Mouse (Mus musculus): ENCODE data around the gene Dusp5. TPM values are rescaled to one million over a fixed set of nuclear protein-coding genes. Genes with fewer than 3 reads are reported as not detected.
A peak's percentile ranks its signal among the peaks of the same experiment; 100 is the strongest.

The Dusp5 gene
- polyA plus RNA-seq, 1 experiment from 2014 or later: 3.1 TPM

DNA sequence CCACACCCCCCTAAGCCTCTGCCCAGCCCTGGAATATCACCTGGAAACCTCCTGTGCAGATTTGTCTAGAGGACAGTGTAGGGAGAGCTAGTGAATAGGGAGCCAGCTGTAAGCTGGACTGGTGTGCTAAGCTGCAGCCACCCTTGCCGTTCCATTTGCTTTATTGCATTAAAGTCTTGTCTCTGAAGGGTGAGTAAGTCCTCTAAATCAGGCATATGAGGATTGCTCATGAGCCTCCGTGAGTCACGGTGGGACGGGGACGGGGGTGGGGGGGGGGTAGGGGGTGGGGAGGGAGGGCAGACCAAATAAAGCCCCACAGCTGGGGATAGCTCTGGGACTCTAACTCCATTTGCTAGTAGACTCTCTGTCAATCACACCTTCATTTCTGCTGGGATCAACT is 14.7 kb downstream of the Dusp5 start:
- Histone ChIP-seq H3K4me2 (ENCODE audit: low read length) (no peak overlapping the region), H3K9me3 (ENCODE audit: control insufficient read depth, low read length) (no peaks in the 10 kb centered on the region), H3K4me1 (ENCODE audit: control insufficient read depth, insufficient read depth, low read length) (0 out of 2 replicates have a peak, but pooled peaks cover 3% of the 10 kb centered on the region), H3K36me3 (ENCODE audit: control insufficient read depth, insufficient read depth, low read length) (no peaks in the 10 kb centered on the region), H3K4me3 (replicated peaks; ENCODE audit: low read depth, low read length) (no peak overlapping the region), H3K27ac (replicated peaks; ENCODE audit: low read depth, low read length) (no peak overlapping the region), H3K27me3 (ENCODE audit: control insufficient read depth, insufficient read depth, low read length) (no peaks in the 10 kb centered on the region), H3K9ac (replicated peaks; ENCODE audit: low read length) (no peak overlapping the region)
- DNase-seq: no peak
- ATAC-seq (ENCODE audit: low FRiP score, low TSS enrichment): no peak
- WGBS: 59% methylated on average over 5 of the region's 5 CpGs

DNA sequence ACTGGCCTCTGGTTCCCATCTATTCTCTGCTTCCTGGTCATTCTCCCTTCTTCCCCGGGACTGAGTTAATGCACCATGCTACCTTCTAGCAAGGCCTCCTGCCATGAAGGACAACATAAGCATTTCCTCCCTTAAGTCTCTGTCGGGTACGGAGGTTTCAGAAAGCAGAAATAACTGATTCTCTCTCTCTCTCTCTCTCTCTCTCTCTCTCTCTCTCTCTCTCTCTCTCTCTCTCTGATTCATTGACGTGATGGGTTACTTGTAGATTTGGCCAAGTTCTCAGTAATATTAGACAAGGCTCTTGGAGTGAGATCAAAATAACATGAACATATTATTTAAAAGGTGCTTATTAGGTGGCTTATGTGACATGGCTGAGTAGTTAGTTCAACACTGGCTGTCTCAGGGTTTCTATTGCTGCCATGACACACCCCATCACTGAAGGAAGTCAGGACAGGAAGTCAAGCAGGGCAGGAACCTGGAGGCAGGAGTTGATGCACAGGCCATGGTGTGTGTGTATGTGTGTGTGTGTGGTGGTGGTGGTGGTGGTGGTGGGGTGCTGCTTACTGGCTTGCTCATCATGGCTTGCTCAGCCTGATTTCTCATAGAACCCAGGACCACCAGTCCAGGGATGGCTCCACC is 16.1 kb downstream of the Dusp5 start:
- DNase-seq: no peak
- H3K36me3 ChIP-seq (ENCODE audit: control insufficient read depth, insufficient read depth, low read length): no peaks in the 10 kb centered on the region
- H3K4me1 ChIP-seq (ENCODE audit: control insufficient read depth, insufficient read depth, low read length): 0 out of 2 replicates have a peak, but pooled peaks cover 3% of the 10 kb centered on the region
- H3K4me2 ChIP-seq (ENCODE audit: low read length): no peak overlapping the region
- H3K27ac ChIP-seq (replicated peaks; ENCODE audit: low read depth, low read length): no peak overlapping the region
- H3K4me3 ChIP-seq (replicated peaks; ENCODE audit: low read depth, low read length): no peak overlapping the region
- 76% methylated on average over 4 of the region's 4 CpGs for WGBS
- H3K9me3 ChIP-seq (ENCODE audit: control insufficient read depth, low read length): no peaks in the 10 kb centered on the region
- H3K9ac ChIP-seq (replicated peaks; ENCODE audit: low read length): no peak overlapping the region
- H3K27me3 ChIP-seq (ENCODE audit: control insufficient read depth, insufficient read depth, low read length): no peaks in the 10 kb centered on the region
- no peak for ATAC-seq (ENCODE audit: low FRiP score, low TSS enrichment)

DNA sequence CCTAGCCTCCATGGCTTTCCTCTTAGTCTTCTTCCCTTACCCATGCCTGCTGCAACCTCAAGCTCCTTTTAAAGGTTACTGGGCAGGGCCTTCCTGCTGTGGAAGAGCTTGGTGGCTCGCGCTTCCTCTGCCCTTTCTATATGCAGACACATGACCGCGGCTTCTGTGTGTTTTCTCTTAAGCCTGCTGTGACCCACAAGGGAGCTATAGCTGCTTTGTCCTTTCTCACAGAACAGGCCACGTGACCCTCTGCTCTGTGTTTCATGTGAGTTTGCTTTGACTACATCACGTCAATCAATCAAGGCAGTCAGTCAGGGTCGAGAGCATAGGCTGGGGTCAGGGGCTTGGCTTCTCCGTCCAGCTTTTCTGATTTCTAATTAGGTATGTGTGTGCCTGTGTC is 18.7 kb downstream of the Dusp5 start:
- DNase-seq (no peak), ATAC-seq (ENCODE audit: low FRiP score, low TSS enrichment) (no peak)
- 23% methylated on average over 8 of the region's 8 CpGs for WGBS
- no peak overlapping the region for H3K27ac ChIP-seq (replicated peaks; ENCODE audit: low read depth, low read length)
- H3K36me3 ChIP-seq (ENCODE audit: control insufficient read depth, insufficient read depth, low read length): no peaks in the 10 kb centered on the region
- no peaks in the 10 kb centered on the region for H3K27me3 ChIP-seq (ENCODE audit: control insufficient read depth, insufficient read depth, low read length)
- H3K4me2 ChIP-seq (ENCODE audit: low read length): no peak overlapping the region
- H3K4me3 ChIP-seq (replicated peaks; ENCODE audit: low read depth, low read length): no peak overlapping the region
- no peaks in the 10 kb centered on the region for H3K9me3 ChIP-seq (ENCODE audit: control insufficient read depth, low read length)
- H3K9ac ChIP-seq (replicated peaks; ENCODE audit: low read length): no peak overlapping the region
- 0 out of 2 replicates have a peak, but pooled peaks cover 3% of the 10 kb centered on the region for H3K4me1 ChIP-seq (ENCODE audit: control insufficient read depth, insufficient read depth, low read length)

DNA sequence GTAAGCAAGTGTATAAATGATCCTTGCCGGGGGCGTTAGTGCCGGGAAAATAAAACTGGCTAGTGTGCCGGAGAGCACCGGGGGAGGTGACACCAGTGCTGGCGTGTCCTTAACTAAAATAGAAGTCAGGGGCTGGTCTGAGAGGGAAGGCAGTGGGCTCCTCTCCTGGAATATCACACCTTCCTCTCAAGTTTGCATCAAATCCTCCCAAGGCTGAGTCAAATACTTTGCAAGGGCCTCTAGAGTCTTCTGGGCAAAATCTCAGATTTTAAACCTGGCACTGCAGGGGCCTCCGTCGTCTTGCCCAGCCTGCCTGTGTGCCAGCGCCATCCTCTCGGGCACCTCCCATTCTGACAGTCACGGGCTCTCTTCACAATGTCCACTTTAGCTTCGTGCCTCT is 22.1 kb downstream of the Dusp5 start:
- Histone ChIP-seq H3K4me3 (replicated peaks; ENCODE audit: low read depth, low read length) (no peak overlapping the region), H3K4me2 (ENCODE audit: low read length) (no peak overlapping the region), H3K36me3 (ENCODE audit: control insufficient read depth, insufficient read depth, low read length) (no peaks in the 10 kb centered on the region), H3K4me1 (ENCODE audit: control insufficient read depth, insufficient read depth, low read length) (0 out of 2 replicates have a peak, but pooled peaks cover 3% of the 10 kb centered on the region), H3K9ac (replicated peaks; ENCODE audit: low read length) (no peak overlapping the region), H3K27me3 (ENCODE audit: control insufficient read depth, insufficient read depth, low read length) (no peaks in the 10 kb centered on the region), H3K27ac (replicated peaks; ENCODE audit: low read depth, low read length) (no peak overlapping the region), H3K9me3 (ENCODE audit: control insufficient read depth, low read length) (no peaks in the 10 kb centered on the region)
- WGBS: 90% methylated on average over 12 of the region's 12 CpGs
- no peak for ATAC-seq (ENCODE audit: low FRiP score, low TSS enrichment)
- no peak for DNase-seq

DNA sequence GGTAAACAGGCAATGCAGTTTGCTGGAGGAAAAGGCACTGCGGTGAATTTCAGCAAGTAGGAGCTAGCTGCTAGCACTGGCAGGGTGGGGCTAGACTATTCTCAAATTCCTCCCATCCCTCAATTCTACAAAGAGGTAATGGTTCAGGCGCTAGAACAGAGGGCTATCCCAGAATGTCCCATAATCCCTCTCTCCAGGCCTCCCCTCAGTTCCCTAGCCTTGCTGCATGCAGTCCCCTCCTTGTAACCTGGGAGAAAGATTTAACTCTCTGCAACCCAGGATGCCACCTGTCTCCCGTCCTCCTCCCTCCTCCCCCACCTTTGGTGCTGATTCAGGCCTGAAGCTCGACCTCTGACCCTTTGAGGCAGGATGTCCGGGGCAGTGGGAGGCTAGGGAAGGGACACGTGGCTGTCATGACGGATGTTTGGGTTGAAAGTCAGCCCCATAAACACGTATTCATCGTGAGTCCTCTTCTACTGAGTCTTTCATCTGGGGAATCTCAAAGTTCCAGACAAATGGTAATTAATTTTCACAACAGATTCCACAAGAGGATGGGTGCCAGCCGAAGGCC is 23.4 kb downstream of the Dusp5 start:
- Histone ChIP-seq H3K4me1 (ENCODE audit: control insufficient read depth, insufficient read depth, low read length) (0 out of 2 replicates have a peak, but pooled peaks cover 3% of the 10 kb centered on the region), H3K9me3 (ENCODE audit: control insufficient read depth, low read length) (no peaks in the 10 kb centered on the region), H3K27me3 (ENCODE audit: control insufficient read depth, insufficient read depth, low read length) (no peaks in the 10 kb centered on the region), H3K9ac (replicated peaks; ENCODE audit: low read length) (no peak overlapping the region), H3K4me2 (ENCODE audit: low read length) (no peak overlapping the region), H3K4me3 (replicated peaks; ENCODE audit: low read depth, low read length) (no peak overlapping the region), H3K36me3 (ENCODE audit: control insufficient read depth, insufficient read depth, low read length) (no peaks in the 10 kb centered on the region), H3K27ac (replicated peaks; ENCODE audit: low read depth, low read length) (no peak overlapping the region)
- DNase-seq (no peak), ATAC-seq (ENCODE audit: low FRiP score, low TSS enrichment) (no peak)
- 40% methylated on average over 10 of the region's 10 CpGs for WGBS

DNA sequence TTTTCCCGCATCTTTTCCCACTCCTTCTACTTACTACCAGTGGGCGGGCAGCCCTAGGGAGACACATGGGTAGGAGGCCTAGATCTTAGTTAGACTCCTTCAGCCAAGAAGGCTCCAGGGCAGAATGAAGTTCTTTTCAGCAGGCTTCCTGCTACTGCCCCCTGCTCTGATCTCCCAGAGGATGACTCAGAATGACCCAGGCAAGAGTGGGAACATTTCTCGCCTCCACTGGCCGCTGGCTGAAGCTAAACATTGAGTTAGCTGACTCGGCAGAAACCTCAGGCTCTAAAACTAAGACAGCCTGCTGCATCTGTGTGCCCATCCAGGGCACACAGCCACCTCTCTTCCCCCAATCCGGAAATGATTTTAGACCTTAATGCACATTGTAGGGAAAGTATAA is 23.9 kb downstream of the Dusp5 start:
- 65% methylated on average over 6 of the region's 6 CpGs for WGBS
- no peak for DNase-seq

DNA sequence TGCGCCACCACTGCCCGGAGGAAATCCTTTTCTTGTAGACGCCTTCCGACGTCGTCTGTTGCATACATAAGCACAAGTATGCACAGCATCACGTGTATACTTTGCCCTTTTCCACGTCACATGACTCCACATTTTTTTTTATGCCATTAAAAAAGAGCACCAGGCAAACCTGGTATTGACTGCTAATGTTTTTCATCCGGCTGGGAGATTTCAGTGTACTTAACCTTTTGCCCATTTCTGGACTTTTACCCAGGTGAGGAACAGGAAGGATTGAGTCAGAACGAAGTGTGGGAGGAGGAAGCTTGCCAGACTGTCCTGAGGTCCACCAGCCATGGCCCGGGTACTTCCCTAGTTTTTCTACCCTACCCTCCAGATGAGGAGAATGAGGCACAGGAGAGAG is 25.5 kb downstream of the Dusp5 start:
- Histone ChIP-seq H3K9ac (replicated peaks; ENCODE audit: low read length) (no peak overlapping the region), H3K9me3 (ENCODE audit: control insufficient read depth, low read length) (no peaks in the 10 kb centered on the region), H3K4me1 (ENCODE audit: control insufficient read depth, insufficient read depth, low read length) (no peaks in the 10 kb centered on the region), H3K36me3 (ENCODE audit: control insufficient read depth, insufficient read depth, low read length) (no peaks in the 10 kb centered on the region), H3K27ac (replicated peaks; ENCODE audit: low read depth, low read length) (no peak overlapping the region), H3K4me2 (ENCODE audit: low read length) (no peak overlapping the region), H3K27me3 (ENCODE audit: control insufficient read depth, insufficient read depth, low read length) (no peaks in the 10 kb centered on the region), H3K4me3 (replicated peaks; ENCODE audit: low read depth, low read length) (no peak overlapping the region)
- DNase-seq (no peak), ATAC-seq (ENCODE audit: low FRiP score, low TSS enrichment) (no peak)
- 91% methylated on average over 11 of the region's 11 CpGs for WGBS

More for the DNA sequence above, 23.9 kb downstream of the Dusp5 start:
- Histone ChIP-seq H3K4me2 (ENCODE audit: low read length) (no peak overlapping the region), H3K9me3 (ENCODE audit: control insufficient read depth, low read length) (no peaks in the 10 kb centered on the region), H3K27ac (replicated peaks; ENCODE audit: low read depth, low read length) (no peak overlapping the region), H3K36me3 (ENCODE audit: control insufficient read depth, insufficient read depth, low read length) (no peaks in the 10 kb centered on the region), H3K4me3 (replicated peaks; ENCODE audit: low read depth, low read length) (no peak overlapping the region), H3K27me3 (ENCODE audit: control insufficient read depth, insufficient read depth, low read length) (no peaks in the 10 kb centered on the region), H3K4me1 (ENCODE audit: control insufficient read depth, insufficient read depth, low read length) (no peaks in the 10 kb centered on the region), H3K9ac (replicated peaks; ENCODE audit: low read length) (no peak overlapping the region)
- ATAC-seq (ENCODE audit: low FRiP score, low TSS enrichment): no peak

DNA sequence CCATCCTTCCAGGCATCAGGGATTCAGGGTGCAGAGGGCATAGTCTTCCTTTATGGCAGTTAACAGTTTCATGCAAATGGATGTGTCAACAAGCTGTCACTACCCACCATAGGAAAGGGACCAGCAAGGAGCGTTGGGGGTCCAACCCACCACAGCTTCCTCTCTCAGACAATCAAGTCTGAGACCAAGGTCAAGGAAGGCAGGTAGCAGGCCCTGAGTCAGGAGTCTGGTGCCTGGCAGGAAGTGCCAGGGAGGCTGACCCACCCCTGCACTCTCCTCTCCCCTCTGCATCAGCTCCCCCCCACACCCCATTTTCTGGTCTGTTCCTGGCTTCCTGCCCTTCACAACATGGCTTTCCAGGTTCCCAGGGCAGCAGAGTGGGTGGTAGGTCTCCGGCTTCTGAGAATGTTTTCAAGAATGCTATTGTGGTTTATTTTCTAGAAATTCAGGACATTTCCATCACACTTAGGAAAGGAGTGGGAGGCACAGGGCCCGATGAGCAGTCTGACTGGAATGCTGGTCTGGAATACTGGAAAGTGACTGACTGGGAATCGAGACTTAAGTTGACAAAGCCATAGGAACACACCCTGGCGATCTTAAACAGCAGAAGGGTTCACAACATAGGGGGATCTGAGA is 26.2 kb downstream of the Dusp5 start:
- H3K4me1 ChIP-seq (ENCODE audit: control insufficient read depth, insufficient read depth, low read length): no peaks in the 10 kb centered on the region
- H3K27me3 ChIP-seq (ENCODE audit: control insufficient read depth, insufficient read depth, low read length): no peaks in the 10 kb centered on the region
- no peak for ATAC-seq (ENCODE audit: low FRiP score, low TSS enrichment)
- no peak for DNase-seq
- 86% methylated on average over 5 of the region's 5 CpGs for WGBS
- no peak overlapping the region for H3K4me2 ChIP-seq (ENCODE audit: low read length)
- H3K4me3 ChIP-seq (replicated peaks; ENCODE audit: low read depth, low read length): no peak overlapping the region
- H3K27ac ChIP-seq (replicated peaks; ENCODE audit: low read depth, low read length): no peak overlapping the region
- no peak overlapping the region for H3K9ac ChIP-seq (replicated peaks; ENCODE audit: low read length)
- H3K9me3 ChIP-seq (ENCODE audit: control insufficient read depth, low read length): no peaks in the 10 kb centered on the region
- no peaks in the 10 kb centered on the region for H3K36me3 ChIP-seq (ENCODE audit: control insufficient read depth, insufficient read depth, low read length)

DNA sequence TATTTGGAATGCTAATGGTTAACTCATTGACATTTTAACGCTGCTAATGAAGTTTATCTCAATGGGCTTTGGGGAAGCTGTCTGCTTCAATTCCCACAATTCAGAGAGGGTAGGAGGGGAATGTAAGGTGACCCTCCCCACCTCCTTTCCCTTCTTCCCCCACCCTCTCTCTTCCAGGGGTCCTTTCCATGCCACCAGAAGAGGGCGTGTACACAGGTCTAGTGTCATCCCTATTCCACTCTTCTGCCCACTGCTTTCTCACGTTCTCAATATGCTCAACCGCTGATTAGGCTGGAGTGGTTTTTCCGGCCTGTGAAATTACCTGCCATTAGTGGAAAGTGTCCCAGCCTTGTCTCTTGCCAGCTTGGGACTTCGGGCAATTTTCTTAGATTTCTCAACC is 27.9 kb downstream of the Dusp5 start:
- H3K27ac ChIP-seq (replicated peaks; ENCODE audit: low read depth, low read length): no peak overlapping the region
- H3K36me3 ChIP-seq (ENCODE audit: control insufficient read depth, insufficient read depth, low read length): no peaks in the 10 kb centered on the region
- H3K27me3 ChIP-seq (ENCODE audit: control insufficient read depth, insufficient read depth, low read length): no peaks in the 10 kb centered on the region
- ATAC-seq (ENCODE audit: low FRiP score, low TSS enrichment): no peak
- peak; percentile 5 for DNase-seq
- no peak overlapping the region for H3K9ac ChIP-seq (replicated peaks; ENCODE audit: low read length)
- peak overlapping the region; percentile 19; the same call in 1 of the 2 replicates for H3K4me2 ChIP-seq (ENCODE audit: low read length)
- H3K4me3 ChIP-seq (replicated peaks; ENCODE audit: low read depth, low read length): no peak overlapping the region
- H3K4me1 ChIP-seq (ENCODE audit: control insufficient read depth, insufficient read depth, low read length): no peaks in the 10 kb centered on the region
- no peaks in the 10 kb centered on the region for H3K9me3 ChIP-seq (ENCODE audit: control insufficient read depth, low read length)
- WGBS: 42% methylated on average over 6 of the region's 6 CpGs

Data from midbrain, embryonic 14.5 days (tissue).